Mouse (Mus musculus) embryonic fibroblast, embryonic 13.5 days (primary cell): Measurements from ENCODE around the gene Dnm3.

Experiments used
- CTCF ChIP-seq: IDR thresholded peaks from 2 replicates; pipeline ENCODE4 v1.5.1; 2011; ENCODE audit warnings: mild to moderate bottlenecking, control low read depth, low read length, moderate library complexity, borderline replicate concordance; ENCODE audit not compliant: insufficient read depth
- POLR2A ChIP-seq: IDR thresholded peaks from 2 replicates; pipeline ENCODE4 v1.6.1; 2011; ENCODE audit warnings: low read depth, mild to moderate bottlenecking, control low read depth, low read length, moderate library complexity

GRCm38 (mm10) chr1:161999338-161999737 is 478.5 kb downstream of the Dnm3 start:
- TF ChIP-seq CTCF (no peak), POLR2A (no peak)
